Mouse (Mus musculus): ENCODE data around the gene Rsrc1.
"Not testable (repeated sequence)": the region's sequence is repeated elsewhere in the genome, so short reads cannot be mapped to it uniquely, and the experiment has no call there.

Rsrc1 gene

GRCm38 (mm10) chr3:66985539-66986286, 4.5 kb downstream of the Rsrc1 start:
- DNase-seq (ENCODE audit: low spot score), result peak; percentile 60

GRCm38 (mm10) chr3:66986287-66986560, 5.0 kb downstream of the Rsrc1 start:
- DNase-seq (ENCODE audit: low spot score), result no peak

- DNase-seq (ENCODE audit: low spot score), result no peak
These were observed 15.6 kb downstream of the Rsrc1 start for GRCm38 (mm10) chr3:66996820-66997219.

DNA sequence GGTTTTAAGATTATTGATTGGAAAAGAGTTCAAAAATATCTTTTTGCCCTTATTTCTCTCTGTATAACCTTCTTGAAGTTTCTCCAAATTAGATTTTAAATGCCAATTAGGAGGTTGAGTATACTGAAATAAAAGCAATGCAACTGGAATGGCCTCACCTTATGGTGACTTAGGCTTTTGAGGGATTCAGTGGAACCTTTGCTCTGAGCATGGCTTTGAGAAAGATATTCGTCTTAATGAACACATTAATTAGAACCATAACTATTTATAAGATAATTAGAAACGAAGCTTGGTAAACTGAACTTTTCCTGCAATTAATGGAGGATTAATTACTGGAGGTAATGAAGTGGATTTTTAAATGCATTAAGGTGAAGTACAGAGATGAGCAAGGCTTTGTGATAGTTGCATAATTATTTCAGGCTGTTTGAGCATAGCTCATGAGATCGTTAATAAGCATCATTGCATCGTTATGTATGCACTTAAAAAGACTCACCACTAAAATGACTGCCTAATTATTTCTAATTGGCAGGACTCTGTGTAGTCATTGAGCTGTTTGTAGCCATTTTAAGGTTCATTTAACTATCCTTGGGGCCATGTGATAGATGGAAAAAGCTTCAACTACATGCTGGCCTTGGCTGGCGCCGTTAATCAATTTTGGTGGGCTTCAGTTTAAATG, 55.3 kb downstream of the Rsrc1 start:
- DNase-seq (ENCODE audit: low spot score), result no peak

- no peak for DNase-seq (ENCODE audit: low spot score)
These were observed 78.6 kb downstream of the Rsrc1 start for GRCm38 (mm10) chr3:67059755-67060154.

GRCm38 (mm10) chr3:67070575-67071488, 89.6 kb downstream of the Rsrc1 start:
- no peak for DNase-seq (ENCODE audit: low spot score)

- not testable (repeated sequence) for DNase-seq (ENCODE audit: low spot score)
These were observed 92.5 kb downstream of the Rsrc1 start for GRCm38 (mm10) chr3:67073653-67074052.

DNA sequence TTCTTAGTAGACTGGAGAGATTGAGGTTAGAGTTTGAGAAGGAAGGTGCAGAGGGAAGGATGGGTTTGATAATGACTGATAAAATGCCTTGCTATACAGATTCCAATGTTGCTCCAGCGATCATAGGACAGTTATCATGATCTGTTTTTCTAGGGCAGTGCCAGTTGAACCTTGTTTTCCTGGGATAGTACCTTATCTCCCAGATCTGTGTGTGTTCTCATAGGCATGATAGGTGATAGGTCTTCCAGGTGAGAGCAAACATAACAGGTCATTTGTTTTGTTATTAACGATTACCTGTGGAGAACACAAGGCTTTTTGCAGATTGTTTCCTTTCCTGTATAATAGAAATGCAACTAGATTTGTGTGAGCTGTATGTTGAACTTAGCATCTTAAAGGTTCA, 94.3 kb downstream of the Rsrc1 start:
- DNase-seq (ENCODE audit: low spot score), result no peak

- no peak for DNase-seq (ENCODE audit: low spot score)
These were observed 103.6 kb downstream of the Rsrc1 start for GRCm38 (mm10) chr3:67084742-67085141.

GRCm38 (mm10) chr3:67108428-67108827, 127.2 kb downstream of the Rsrc1 start:
- DNase-seq (ENCODE audit: low spot score), result no peak

GRCm38 (mm10) chr3:67116317-67116716, 135.1 kb downstream of the Rsrc1 start:
- DNase-seq (ENCODE audit: low spot score), result no peak

GRCm38 (mm10) chr3:67132521-67132920, 151.3 kb downstream of the Rsrc1 start:
- no peak for DNase-seq (ENCODE audit: low spot score)

- DNase-seq (ENCODE audit: low spot score), result no peak
These were observed 154.7 kb downstream of the Rsrc1 start for GRCm38 (mm10) chr3:67135749-67136375.

- no peak for DNase-seq (ENCODE audit: low spot score)
These were observed 163.8 kb downstream of the Rsrc1 start for GRCm38 (mm10) chr3:67144952-67145351.

DNA sequence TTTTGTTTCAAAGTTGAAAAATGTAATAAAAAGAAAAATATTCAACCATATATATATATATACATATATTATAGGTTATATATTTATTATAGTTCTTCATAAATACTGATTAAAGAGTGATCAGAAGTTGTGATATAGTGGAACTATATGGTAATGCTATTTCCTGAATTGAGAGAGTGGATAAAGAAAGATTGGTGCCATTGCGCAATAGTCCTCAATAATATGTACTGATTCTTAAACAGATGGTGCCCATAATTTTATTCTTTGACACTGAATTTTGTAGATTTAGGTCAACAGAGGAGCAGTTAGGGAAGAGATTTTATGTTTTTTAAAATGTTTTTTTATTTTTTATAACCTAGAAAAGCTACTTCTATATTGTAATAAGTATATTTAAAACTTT, 165.1 kb downstream of the Rsrc1 start:
- no peak for DNase-seq (ENCODE audit: low spot score)

GRCm38 (mm10) chr3:67147246-67147645, 166.1 kb downstream of the Rsrc1 start:
- DNase-seq (ENCODE audit: low spot score), result no peak

- DNase-seq (ENCODE audit: low spot score), result no peak
These were observed 216.0 kb downstream of the Rsrc1 start for GRCm38 (mm10) chr3:67197179-67197578.

DNA sequence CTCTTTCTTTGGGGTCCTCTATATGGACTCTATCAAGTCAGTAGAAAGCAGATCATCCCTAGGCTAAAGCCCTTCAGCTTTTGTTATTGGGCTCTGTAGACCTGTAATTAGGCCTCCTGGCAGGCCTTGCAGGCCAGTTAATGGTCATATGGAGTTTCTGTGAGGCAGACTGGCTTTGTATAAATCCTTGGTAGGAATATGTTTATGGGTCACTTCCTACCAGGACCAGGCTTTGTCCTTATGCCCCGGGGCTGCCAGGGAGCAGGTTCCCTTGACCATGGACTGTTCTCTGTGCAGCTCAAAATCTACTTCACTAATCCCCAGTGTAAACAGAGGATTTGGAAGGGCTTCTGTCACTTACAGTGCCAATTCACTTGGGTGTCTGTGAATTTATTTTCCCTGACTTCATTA, 231.9 kb downstream of the Rsrc1 start:
- no peak for DNase-seq (ENCODE audit: low spot score)

DNA sequence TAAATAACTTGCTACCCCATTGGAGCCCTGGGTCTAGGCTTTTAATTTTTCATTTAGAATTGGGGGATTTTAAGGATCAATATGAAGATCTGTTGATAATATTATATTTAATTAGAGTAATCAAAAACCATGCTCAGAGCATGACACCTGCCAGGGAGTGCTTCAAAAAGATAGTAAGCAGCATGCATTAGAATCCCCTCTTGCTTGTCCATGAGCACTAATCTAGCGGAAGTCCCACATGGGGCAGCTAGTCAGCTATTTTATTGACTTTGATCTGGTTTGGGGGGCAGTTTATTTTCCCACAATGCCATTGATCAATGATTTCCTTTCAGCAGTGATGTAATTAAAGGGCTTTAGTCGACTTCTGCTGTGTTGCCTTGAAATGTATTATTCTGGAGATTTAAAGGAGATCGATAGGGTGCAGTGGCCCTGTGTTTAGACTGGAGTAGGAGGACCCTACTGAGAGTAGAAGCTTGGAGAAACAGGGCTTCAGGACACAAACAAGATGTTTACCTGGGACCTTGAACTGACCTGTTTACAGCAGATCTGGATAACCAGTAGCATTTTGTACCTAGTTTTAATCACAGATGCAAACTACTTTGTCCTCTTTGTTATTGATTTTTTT, 251.5 kb downstream of the Rsrc1 start:
- no peak for DNase-seq (ENCODE audit: low spot score)

DNA sequence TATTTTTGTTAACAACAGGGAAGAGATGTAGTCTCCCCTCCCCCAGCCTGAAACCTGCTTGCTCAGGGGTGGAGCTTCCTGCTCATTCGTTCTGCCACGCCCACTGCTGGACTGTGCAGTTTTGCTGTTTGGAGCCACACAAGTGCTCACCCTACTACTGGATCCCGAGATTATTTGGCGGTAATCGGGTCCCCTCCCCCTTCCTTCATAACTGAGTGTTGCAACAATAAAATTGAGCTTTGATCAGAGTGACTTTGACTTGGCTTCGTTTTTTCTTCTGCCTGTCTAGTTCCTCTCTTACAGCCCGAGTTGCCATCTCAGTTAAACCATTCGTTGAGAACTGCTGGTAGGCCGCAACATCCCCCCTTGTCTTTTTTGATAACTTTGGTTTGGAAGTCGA, 261.3 kb downstream of the Rsrc1 start:
- DNase-seq (ENCODE audit: low spot score), result not testable (repeated sequence)

DNA sequence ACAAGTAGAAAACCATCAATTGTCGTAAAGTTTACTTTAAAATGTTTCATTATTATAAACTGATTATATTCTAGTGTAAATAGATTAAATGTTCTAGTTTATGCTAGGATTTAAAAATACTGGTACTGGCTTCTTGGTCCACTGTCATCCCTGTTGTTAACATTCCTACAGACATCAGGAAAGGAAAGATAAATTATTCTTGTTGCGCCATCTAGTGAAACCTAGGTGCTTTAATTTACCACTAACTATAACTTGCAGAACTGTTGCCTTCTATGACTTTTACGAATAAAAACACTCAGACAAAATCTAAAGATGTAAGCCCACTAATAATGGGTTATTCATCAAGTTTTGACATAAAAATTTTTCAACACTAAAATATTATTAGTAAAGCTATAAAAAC, 286.3 kb downstream of the Rsrc1 start:
- DNase-seq (ENCODE audit: low spot score), result no peak

GRCm38 (mm10) chr3:67279781-67280180, 298.6 kb downstream of the Rsrc1 start:
- DNase-seq (ENCODE audit: low spot score), result no peak
